Mouse (Mus musculus) neural tube, embryonic 10.5 days (tissue): ENCODE measurements around the gene Cyp2d11.

Experiments
- DNase-seq: peaks from one replicate; pipeline ENCODE4 v3.0.0-alpha.2; 2017; ENCODE audit warnings: low spot score; ENCODE audit errors: extremely low spot score

Gene Cyp2d11

DNA sequence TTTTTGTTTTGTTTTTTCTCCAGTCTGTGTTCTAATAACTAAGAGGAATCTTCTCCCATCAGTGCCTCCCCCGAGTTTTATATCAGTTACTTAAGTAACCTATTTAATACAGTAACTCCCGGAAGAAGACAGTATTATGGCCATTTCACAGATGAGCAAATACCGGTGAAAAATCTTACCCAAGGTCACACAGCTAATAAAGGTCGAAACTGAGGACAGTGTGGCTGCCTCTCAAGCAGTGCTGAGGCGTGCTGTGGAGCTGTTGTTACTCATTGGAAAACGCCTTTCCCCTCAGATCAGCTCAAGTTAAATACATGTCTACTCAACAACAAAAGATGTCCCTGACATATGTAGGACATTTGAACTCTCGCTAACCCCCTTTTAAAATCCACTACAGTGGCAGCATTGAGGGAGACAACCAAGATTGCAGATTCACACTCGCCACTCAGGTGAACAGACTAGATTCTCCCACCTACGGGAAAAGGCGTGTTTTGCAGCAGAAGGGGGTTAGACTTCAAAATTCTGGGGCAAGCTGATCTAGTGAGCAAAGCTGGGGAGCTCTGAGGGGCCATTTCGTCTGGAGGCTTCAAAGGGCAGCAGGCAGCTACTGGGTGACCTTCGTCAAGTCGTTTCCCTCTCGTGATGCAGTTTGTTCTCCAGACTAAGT, 40.6 kb downstream of the Cyp2d11 start:
- DNase-seq = no peak

DNA sequence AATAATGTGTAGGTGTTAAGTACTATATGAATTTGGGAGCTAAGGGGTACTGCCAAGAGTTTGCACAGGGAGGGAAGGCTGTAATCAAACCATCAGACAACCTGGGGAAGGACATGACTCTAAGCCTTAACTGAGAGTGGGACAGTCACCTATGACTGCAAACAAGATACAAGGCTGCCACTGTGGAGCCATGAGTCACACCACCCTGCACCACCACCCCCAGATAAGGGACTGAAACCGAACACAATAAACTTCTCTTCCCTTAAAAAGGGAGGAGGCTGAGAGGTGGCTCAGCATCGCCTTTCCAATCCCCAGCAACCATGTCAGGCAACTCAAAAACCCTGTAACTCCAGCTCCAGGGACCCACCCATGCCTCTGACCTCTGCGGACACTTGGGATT, 42.3 kb downstream of the Cyp2d11 start:
- DNase-seq = no peak

DNA sequence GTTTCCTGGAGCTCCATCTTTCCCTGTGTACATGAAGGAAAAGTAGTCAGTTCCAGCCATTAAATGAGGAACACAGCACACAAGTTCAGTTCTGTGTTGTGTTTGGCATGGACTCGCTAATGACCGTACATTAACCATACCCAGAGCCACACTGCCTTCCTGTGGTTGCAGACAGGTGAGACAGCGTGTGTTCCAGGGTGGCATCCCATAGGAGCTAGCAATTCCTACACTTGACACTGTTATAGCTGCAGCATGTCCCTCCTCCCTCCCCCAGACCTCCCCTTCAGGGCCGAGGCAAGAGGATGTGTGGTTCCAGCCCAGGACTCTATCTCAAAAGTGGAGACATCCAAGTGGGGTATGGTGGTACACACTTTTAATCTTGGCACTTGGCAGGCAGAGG, 43.5 kb downstream of the Cyp2d11 start:
- no peak for DNase-seq

DNA sequence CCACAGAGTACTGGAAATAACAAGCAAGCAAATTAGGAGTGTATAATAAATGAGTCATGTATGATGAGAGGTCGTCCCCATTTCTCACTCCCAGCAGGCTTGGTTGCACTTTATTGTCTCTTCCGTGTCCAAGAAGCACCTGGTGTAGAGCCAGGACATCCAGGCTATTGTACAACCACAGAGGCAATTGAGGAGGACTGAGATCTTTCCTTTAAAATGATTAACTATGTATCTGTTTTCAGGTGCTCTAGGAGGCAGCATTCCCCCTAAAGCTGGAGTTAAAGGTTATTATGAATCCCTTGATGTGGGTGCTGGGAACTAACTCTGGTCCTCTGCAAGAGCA, 44.9 kb downstream of the Cyp2d11 start:
- DNase-seq = no peak

DNA sequence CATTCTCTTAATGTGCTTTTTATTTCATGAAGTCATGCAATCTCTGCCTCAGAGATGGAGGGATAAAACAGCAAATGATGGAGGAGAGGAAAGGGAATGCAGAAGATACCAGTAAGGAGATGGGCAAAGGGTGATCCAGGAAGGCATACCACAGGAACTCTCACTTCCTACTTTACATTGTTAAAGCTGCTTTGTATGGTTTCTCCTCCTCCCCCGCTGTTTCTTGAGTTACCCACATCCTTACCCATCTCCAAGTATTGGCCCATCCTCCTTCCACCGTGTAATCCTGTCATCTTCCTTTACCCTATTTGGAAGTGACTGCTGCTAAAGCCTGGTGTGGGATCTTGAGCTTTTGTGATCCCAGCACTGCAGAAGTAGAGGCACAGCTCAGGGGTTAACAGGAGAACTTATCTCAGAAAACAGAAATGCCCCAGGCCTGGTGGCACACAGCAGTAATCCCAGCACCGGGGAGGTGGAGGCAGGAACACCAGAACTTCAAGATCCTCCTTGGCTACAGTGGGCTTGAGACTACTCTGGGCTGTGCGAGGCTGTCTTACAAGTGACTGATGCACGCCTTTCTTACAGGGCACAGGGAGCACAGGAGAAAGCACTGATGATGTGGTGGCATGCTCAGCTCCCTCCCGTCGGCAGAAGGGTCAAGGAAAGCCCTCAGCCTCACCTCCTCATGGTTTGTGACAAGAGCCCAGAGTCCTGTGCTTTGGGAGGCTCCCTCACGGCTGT, 45.4 kb downstream of the Cyp2d11 start:
- DNase-seq = no peak

DNA sequence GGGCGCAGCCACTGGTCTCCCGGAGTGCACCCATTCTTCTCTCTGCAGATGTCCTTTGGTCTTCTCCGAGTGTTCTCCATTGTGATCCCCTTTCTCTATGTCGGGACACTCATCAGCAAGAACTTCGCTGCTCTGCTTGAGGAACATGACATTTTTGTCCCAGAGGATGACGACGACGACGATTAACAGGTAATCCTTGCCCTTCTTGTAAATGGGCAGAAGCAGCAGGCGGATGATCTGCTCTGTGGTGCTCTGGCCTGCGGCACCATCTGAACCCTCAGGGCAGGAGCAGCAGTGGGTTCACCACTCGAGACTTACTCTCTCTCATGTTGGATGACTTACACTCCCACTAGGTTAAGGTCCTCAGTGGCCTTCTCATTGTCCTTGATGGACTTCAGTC, 46.0 kb downstream of the Cyp2d11 start:
- DNase-seq = no peak

DNA sequence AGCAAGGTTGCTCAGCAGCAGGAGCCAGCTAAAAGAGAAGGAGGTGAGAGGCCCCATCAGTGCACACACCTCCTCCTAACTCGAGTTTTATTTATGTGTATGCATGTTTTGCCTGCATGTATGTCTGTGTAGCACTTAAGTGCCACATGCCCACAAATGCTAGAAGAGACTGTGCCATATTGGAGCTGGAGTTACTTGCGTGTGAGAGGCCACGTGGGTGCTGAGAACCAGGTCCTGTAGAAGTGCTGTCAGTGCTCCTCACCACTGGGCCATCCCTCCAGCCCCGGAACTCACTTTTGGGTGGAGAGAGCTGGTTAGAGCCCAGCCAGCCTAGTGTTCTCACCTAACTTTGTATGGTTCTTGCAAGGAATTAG, 46.5 kb downstream of the Cyp2d11 start:
- DNase-seq = no peak

DNA sequence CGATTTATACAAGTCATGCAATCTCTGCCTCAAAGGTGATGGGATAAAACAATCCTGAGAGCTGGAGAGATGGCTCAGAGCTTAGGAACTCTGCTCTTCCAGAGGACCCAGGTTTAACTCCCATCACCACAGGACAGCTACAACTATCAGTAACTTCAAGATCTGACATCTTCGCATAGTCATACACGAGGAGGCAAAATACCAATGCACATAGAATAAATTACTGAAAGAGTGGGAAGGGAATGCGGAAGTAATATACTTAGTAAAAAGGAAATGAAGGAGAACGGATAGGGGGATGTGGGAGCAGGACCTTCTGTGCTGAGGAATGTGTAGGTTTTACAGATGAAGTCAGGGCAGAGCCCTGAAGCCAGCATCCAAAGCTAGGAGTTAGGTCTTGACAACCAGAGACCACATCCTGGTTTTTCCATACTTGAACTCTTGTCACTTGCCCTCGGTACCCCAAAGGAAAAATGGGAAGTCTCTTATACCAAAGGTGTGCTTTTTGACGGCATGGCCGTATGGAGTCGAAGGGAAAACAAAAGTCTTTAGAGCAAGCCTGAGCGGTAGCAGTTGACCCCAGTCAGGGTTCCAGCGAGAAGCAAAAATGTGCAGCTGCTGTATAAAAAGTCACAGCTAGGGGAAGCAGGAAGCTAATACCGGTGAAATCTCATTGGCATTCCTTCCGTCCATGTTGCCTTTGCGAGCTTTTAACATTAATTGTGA, 47.1 kb downstream of the Cyp2d11 start:
- no peak for DNase-seq

DNA sequence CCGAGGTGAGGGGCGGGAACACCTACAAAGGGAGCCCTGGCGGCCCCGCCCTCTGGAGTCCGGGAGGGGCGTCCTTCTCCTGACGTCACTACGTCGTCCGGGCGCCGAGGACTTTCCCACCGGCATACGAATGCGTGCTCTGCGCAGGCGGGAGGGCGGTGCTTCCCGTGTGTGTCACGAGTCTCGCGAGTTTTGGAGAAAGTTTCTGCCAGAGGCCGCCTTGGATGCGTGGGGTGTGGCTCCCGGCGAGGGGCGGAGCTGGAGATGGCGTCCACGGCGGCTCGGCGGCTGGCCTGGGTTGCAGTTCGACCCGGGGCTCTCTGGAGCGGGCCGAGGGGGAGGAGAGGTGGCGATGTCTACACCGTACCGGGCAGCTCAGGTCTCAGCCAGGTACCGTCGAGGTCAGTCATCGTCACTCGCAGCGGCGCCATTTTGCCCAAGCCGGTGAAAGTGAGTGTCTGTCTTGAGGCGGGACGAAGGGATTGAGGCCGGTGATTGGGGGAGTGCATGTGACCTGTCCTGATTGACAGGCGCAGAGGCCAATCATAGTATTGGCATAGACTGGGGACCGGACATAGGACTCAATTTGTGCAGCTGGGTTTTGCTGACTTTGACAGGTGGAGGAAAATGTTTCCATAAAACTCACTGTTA, 47.9 kb downstream of the Cyp2d11 start:
- DNase-seq = peak; percentile 98

DNA sequence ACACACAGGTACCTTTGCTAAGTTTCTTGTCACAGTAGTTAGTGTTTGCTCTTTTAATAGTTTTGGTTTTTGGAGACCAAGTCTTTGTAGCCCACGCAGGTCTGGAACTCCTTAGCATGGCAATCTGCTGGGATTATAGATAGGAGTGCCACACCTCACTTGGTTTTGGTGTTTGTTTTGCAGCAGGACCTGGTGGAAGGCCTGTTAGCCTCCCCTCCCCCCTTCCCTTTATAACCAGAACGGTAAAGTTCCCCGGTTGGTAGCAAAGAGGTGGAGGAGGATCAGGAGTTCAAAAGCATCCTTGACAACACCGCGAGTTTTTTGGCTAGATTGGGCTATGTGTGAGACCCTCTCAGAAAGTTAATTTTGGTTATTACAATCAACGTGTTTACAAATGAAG, 48.9 kb downstream of the Cyp2d11 start:
- DNase-seq = no peak

DNA sequence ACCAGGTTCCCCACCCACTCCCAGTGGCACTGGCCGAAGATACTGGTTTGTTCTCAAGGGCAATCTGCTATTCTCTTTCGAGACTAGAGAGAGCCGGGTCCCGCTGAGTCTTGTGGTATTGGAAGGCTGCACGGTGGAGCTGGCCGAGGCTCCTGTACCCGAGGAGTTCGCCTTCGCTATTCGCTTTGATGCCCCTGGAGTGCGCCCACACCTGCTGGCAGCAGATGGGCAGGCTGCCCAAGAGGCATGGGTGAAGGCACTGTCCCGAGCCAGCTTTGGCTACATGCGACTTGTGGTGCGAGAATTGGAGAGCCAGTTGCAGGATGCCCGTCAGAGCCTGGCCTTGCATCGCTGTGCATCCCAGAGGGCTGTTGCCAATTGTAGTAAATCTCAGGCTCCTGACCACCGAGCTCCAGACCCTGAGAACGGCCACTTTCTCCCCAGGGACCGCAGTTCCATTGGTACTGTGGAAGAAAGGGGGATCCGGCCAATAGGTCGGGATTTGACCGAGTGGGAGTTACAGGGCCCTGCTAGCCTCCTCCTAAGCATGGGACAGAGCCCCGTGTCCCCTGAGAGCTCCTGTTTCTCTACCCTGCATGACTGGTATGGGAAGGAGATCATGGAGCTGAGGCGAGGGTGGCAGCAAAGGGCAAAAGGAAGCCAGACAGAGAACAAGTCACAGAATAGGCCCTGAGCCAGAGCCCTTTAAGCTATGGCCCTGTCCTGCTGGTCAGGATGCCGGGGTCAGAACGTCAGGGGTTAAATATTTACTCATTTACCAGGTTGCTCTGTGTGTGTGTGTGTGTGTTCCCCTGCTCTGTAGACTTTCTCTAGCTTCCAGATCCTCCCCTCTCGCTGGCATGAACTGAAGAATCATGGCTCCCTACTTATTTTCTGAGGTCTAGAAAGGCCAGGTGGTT, 50.2 kb downstream of the Cyp2d11 start:
- DNase-seq = no peak

DNA sequence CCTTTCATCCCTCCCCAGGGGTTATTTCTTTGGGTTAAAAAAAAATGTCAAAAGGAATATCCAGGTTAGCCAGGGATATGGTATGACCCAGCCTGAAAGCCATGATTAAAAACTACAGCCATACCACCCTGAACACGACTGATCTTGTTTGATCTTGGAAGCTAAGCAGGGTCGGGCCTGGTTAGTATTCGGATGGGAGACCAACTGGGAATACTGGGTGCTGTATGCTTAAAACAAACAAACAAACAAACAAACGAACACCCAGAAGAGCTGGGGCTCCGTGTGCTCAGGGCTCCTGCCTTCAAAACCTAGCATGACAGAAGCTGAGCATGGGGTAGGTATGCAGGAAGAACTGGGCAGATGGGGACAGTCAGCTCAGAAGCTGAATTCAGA, 51.3 kb downstream of the Cyp2d11 start:
- no peak for DNase-seq

DNA sequence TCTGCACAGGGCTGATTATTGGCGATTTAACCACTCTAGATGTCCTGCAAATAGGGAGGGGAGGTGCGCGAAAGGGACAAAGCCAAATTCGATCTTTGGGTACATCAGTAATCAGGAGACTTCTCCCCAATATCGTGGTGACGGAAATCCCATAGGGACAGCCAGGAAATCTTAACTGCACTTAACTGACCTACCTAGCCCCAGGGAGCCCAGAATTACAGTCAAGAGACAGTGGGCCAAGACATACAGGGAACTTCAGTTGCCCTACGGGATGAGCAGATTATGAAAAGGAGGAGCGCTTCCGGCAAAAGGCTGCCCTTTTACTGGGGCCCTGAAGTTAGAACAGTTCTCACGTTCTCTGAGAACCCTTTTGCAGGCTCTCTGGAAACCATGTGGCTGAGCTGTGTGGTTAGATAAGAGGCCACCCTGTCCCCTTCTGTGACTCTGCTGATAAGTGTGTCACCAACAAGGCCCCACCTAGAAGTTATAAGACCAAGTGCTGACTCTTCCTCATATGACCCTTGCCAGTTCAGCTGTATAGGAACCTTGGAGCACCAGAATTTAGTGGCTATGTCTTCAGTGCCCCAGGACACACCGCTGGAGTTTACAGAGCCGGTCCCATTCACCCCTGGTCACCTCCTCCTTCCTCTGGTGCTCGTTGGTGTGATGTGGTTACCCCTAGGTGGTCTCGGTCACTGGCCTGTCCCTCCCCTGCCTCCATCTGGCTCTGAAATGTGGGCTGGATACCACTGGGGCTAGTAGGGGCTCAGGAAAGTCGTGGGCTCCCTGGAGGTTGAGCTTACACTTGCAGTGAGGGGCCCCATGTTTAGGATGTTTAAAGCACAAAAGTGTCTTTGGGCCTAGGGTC, 51.9 kb downstream of the Cyp2d11 start:
- DNase-seq = no peak

DNA sequence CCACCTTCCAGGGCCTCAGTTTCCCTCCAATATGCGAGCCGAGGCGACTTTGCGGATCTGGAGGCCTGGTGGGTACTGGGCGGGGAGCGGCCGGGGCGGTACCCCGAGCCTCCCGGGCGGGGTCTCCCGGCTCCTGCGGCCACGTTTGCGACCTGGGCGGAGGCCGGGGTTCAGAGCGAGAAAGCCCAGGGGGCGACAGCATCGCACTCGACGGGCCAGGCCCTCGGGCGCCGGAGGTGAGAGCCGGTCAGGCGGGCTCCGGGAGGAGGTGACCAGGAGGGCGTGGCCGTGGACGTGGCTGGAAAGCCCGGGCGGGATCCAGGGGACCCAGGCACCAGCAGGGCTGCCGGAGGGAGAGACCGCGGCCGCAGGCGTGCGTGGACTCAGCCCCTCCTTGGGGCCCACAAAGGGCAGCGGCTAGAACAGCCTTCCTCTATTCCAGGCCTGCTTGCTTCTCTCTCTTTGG, 52.8 kb downstream of the Cyp2d11 start:
- DNase-seq = peak; percentile 61

DNA sequence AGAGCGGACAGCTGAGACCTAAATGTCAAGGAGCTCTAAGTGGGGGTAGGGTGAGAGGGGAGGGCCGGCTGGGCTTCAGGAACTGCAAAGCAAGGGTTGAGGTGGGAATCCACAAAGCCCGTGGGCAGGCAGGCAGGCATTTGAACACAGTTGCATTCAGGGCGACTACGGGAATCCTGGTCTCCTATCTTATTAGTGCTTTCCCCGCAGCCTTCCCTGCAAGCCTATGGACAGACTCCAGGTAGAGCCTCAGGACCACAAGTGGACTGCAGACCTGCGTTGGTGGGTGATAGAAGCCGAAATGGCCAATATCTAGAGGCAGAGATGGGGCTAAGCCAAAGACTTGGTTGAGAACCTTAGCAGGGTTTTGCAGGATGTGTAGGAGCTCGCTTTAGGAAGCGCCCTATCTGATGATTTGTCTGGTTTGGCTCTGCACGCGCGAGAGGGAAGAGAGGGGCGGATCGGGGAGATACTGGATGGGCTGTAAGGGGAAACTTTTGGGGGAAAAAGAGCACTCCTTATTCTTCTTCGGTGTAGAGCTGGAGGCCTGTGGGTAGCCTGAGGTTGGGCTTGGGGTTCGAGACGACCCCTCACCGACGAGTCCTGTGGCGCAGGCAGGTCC, 53.3 kb downstream of the Cyp2d11 start:
- peak; percentile 34 for DNase-seq

DNA sequence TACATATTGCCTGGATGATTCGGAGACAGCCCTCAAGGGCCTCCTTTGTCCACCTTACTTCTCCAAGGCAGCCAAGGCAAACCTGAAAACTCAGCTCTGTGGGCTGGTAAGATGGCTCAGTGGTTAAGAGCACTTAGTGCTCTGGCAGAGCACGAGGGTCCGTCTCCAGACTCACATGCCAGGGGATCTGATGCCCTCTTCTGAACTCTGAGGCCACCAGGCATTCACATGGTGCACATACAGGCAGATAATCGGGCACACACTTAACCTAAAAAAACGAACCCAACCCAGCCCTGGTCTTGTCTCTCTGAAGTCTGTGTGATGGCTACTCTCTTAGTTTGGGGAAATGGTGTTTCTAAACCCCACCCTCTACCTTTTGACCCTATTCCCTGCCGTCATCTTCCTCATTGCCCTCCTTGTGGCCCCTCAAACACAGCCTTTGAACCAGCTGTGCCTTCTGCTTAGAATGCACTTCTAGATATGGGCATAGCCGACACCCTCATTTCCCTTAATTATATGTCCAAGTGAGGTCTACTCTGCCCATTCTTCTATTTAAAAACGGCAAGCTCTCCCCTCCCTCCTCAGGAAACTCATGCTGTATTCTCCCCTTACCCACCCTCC, 54.1 kb downstream of the Cyp2d11 start:
- no peak for DNase-seq
